Mouse (Mus musculus) brain, embryonic 18.5 days (tissue): ENCODE measurements around the gene Bmper.

Source experiments
- DNase-seq: peaks from one replicate; pipeline ENCODE4 v3.0.0-alpha.2; 2012; ENCODE audit warnings: low read depth, low spot score

Gene Bmper

GRCm38 (mm10) chr9:23222841-23223548, at the start of gene Bmper:
Gene Bmper, plus strand, starts transcription at chr9:23223076.
- DNase-seq, result no peak

DNA sequence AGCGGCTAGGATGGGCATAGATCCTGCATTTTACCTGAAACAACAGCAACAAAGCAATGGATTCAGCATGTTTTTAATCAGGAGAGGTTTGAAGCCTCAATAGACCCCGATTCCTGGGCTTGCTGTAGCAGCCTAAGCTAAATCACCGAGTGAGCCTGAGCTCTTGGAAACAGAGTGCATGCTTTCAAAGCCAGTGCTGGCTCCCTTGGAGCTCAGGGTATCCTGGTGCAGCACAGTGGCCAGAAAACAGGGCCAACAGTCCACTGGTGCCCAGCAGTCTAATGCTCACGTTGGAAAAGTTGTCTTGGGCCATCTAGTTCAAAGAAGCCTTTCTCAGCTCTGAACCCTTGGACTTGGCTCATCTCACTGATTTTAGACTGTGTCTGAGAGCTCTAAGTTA, 45.4 kb upstream of the Bmper start:
- DNase-seq, result no peak

DNA sequence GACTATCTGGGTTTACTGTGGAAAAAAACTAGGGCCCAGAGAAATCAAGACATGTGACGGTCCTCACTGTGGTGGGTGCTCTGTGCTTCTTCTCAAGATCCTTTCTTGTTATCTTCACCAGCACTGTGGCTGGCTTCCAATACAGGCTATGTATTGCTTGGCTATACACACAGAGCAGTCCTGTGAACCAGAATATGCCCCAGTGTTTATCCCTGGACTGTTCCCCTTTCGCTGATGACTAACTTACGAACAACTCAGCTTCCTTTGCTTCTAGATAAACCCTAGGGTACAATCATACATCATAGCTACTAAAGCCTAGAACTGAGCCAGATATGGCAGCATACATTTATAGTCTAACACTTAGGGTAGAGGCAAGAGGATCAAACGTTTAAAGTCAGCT, 35.7 kb upstream of the Bmper start:
- DNase-seq, result no peak

DNA sequence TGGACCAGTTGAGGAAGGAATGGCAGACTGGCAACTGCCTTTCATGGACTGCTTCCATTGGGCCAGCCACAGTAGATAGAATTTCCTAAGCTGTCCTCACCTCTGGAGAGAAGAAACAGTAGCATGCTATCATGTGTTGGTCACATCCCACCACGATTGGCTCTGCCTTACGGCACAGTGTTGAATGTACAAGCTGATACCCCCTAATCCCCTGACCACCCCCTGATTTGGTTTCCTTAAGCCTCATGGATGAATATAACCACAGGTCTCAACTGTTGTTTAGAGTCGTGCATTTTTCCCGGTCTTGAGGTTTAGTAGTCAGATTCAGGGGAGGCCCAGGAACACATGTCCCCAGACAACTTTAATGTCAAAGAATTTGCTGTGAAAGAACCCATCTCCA, 34.7 kb upstream of the Bmper start:
- DNase-seq, result no peak

- no peak for DNase-seq
Measured at GRCm38 (mm10) chr9:23190950-23191349, 31.9 kb upstream of the Bmper start.

DNA sequence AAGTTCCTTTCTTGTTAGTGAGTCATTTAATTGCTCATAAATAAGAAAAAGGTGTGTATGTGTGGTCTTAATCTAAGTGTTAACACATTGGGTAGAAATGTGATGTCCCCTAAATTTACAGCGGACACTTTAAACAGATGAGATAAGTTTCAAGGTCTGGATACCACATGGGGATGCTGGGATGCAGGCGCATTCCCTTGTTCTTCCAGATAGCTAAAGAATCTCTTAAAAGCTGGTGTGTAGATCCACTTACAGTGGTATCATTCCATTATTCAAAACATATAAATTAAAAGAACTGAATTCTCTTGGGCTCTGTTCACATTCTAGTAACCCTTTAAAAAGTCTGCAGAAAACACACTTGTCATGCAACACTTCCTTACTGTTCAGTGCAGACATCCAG, 31.4 kb upstream of the Bmper start:
- DNase-seq, result no peak

DNA sequence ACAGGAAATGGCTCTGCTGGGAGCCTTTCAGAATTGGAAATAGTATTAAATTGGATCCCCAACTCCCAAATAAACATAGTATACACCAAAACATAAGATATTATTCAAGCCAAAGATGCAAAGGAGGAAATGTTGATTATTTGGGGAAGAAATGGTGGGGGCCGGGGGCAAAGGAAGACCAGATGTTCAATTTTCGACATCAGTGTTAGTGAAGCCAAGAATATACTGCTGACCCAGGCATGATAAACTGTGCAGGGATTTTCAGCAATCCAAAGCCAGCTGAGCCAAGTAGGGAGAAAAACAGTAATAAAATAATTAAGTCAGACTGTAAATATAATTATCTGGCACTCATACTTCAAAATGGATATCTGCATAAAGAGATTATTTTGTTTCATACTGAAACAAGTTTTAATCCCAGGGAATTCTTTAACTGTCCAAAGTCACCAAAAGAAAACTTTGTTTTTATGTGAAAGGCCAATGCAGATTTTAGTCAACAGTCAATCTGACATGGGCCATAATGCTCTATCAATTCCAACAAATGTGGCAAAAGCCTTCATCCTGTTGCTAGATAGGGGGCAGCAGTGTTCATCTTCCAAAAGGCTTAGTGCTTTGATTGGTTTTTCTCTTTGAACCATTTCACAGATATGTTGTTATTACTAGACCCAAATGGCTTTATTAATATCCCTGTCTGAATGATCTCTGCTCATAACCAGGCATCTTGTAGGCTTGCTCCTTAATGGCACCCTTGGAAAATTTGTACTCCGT, 30.1 kb upstream of the Bmper start:
- no peak for DNase-seq

GRCm38 (mm10) chr9:23198996-23199395, 23.9 kb upstream of the Bmper start:
- no peak for DNase-seq

- DNase-seq, result no peak
Measured at GRCm38 (mm10) chr9:23199841-23200240, 23.0 kb upstream of the Bmper start.

GRCm38 (mm10) chr9:23200828-23201227, 22.0 kb upstream of the Bmper start:
- no peak for DNase-seq

DNA sequence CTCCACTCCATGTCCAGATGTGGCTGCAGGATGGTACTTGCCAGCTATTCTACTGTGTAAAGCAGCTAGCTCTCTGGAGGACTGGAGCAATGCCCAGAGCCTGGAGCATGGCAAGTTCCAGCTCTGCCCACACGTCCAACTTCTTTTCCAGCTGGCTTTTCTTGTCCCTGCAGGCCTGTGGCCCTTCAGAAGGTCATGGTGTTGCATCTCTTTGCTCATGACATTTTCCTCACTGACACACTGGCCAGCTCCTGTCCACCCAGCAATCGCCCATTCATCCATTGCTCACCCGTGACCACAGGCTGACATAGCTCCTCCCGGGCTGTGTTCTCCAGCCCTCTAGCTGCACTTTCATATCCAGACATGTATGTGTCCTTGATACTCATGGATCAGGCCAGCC, 20.4 kb upstream of the Bmper start:
- no peak for DNase-seq

DNA sequence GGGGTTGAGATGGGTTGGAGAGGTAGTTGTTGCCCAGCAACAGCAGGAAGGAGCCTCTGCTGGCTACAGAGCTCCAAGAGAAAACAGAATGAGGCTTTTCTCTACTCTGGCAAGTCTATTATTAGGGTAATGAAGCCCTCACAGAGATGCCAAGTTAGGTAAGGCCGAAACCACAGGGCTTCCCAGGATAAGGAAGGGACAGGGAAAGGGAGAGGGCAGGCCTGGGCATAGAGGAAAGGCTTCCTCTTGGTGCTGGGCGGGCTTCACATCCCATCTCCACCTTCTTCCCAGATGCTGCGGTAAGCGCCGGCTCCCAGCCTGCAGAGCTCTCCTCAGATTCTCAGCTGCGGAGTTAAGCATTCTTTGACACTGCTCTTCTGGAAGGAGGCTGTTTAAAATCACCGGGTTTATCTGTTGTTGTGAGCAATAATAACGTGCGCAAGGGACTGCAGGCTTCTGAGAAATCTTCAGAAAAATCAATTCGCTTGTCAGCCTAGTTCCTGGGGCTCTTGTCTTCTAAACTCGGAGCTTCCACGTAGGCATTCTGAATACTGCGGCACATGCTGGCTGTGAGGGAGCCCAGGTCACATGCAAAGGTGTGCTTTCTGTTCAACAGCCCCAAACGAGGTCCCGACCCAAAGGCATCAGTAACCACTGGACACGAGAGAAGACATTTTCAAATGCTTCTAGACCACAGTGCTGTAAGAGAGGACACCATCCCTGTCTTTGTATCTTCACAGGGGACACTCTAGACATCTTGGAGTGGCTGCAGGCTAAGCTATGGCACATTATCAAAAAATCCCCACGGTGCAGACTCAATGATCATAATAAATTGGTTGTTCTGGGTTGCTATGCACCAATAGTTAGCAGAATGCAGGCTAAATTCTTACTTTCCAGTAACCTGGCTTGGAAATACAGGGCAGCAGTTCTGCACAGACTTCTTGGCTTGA, 18.3 kb upstream of the Bmper start:
- no peak for DNase-seq

DNA sequence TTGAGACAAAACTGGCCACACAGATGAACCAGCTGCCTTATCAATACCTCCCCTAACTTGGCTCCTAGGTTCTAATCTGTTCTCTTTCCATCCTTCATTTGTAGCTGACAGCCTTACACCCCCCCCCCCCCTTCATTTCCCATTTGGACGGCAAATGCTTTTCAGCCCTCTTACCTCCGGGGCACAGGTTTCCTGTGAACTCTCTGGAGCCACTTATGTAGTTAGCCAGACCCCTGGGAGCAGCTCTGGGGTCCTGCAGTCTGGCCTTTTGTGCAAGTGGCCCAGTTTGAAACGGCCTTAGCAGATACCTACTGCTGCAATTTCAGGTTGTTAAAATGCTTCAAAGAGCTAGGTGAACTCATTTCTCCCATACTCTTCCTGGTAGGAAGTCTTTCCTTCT, 17.6 kb upstream of the Bmper start:
- DNase-seq, result no peak

DNA sequence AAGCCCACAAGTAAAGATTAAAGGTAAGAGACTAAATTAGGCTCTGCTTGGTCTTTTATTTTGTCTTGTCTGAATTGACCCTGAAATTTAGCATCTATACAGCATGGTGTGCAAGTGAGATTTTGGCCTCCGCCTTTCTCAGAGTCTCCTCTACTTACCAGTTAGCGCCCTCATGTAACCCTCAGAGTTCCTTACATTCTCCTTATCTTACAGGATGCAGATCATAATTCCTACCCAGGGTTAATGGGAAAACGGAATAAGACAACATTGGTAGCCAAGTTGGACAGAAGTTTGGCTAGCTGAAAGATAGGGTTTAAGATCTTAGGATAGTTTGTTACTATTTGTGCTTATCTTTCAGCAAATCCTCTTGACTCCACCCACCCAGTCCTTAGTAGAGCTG, 17.1 kb upstream of the Bmper start:
- no peak for DNase-seq

GRCm38 (mm10) chr9:23206181-23206580, 16.7 kb upstream of the Bmper start:
- no peak for DNase-seq

GRCm38 (mm10) chr9:23212303-23212702, 10.6 kb upstream of the Bmper start:
- DNase-seq, result no peak

DNA sequence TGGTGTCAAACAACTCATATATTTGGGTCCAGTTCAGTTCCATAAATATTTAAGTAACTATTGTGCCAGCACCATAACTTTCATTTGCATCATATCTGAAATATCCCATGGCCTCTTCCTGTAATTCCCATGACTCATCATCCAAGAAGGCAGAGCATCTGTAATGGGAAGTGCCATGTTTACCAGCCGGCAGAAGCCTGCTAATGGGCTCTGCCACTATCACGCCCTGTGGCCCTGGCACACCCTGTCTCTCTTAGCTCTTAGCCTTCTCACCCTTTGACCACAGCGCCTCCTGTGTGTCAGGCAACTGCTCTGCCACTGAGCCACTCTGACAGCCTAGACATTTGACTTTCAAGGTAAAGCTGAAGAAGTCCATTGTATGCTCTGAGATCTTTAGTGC, 3.1 kb upstream of the Bmper start:
- no peak for DNase-seq

- DNase-seq, result no peak
Measured at GRCm38 (mm10) chr9:23221976-23222375, 900 bp upstream of the Bmper start.

GRCm38 (mm10) chr9:23222492-23222840, 410 bp upstream of the Bmper start:
- no peak for DNase-seq

- no peak for DNase-seq
Measured at GRCm38 (mm10) chr9:23223549-23224077, 737 bp downstream of the Bmper start.

- no peak for DNase-seq
Measured at GRCm38 (mm10) chr9:23233464-23234121, 10.7 kb downstream of the Bmper start.
